ENCODE assay signal across 9 mouse cellular contexts in the genomic region with DNA sequence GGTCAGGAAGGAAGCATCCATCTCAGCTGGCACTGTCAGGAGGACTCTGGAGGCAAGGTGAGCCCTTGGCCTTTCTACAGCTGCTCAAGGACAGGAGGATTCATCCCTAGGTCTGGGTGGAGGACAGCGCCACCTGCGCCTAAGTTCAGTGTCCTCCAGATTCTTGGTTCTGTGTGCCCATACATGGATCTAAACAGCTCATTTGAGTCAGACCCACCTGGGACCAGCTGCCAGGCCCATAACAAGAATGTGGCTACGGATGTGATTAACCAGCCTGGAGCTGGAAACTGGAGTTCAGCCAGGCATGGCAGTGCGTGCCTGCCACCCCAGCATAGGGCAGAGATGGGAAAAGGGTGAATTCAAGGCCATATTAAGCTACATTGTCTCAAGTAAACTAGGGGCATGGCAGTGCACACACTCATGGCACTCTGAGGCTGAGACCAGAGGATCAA. TPM values are rescaled to one million over a fixed set of nuclear protein-coding genes. Genes with fewer than 3 reads are reported as not detected.
DNase-seq lines count a peak whose midpoint lies in the region; ATAC-seq and TF ChIP-seq lines count a peak whose summit lies in the region.
"Had no signal": no experiment of that assay in that cellular context is flagged by ENCODE, and none has a peak within 500 bp of the region (broad histone marks: within the 10 kb centered on the region; RNA-seq: fewer than 3 reads in every experiment).

No protein-coding gene starts in this region.

- peaks cover 13% of the 10 kb centered on the region for H3K36me3 ChIP-seq in forebrain, embryonic 10.5 days (replicated peaks)
- H3K36me3 ChIP-seq in myocyte (ENCODE audit: control insufficient read depth, insufficient read depth): peaks cover 13% of the 10 kb centered on the region

- no peaks in the 10 kb centered on the region for H3K27me3 ChIP-seq in forebrain, embryonic 10.5 days (ENCODE audit: poor library complexity, severe bottlenecking)
- no peaks in the 10 kb centered on the region for H3K27me3 ChIP-seq in myocyte (ENCODE audit: control insufficient read depth, insufficient read depth, insufficient read length)

- no peak for TF ChIP-seq POLR2A in myocyte (IDR thresholded peaks at IDR 0.05; ENCODE audit: insufficient read length, low read depth)

- no peak for ATAC-seq in erythroid progenitor cell, adult 5-6 weeks (replicated peaks; ENCODE audit: low FRiP score, poor library complexity, severe bottlenecking)

- peak overlapping the region; percentile 26 for H3K4me3 ChIP-seq in forebrain, embryonic 10.5 days
- no peak overlapping the region for H3K4me3 ChIP-seq in myocyte

- peak; percentile 27 for DNase-seq in embryo, embryonic 11 days
- DNase-seq in embryo, embryonic 10.5 days (ENCODE audit: low spot score): no peak
- no peak for DNase-seq in forebrain, embryonic 10.5 days (ENCODE audit: extremely low spot score, low spot score)
- peak; percentile 62 for DNase-seq in kidney, adult 9 months
- no peak for DNase-seq in cerebellum, postnatal 10 days
- no peak for DNase-seq in spleen, postnatal 4 days (ENCODE audit: low spot score in 2 of 2)

- peaks cover 93% of the 10 kb centered on the region for H3K79me2 ChIP-seq in myocyte (ENCODE audit: control insufficient read depth, insufficient read depth)

- H3K27ac ChIP-seq in forebrain, embryonic 10.5 days: peak overlapping the region; percentile 90

- H3K9me3 ChIP-seq in forebrain, embryonic 10.5 days: no peaks in the 10 kb centered on the region

- peaks cover 83% of the 10 kb centered on the region for H3K4me1 ChIP-seq in forebrain, embryonic 10.5 days

- 42% methylated on average over 4 of the region's 4 CpGs for WGBS in forebrain, embryonic 10.5 days

- H3ac ChIP-seq in myocyte (ENCODE audit: control insufficient read depth, insufficient read length): no peak overlapping the region

- peak overlapping the region; percentile 31 for H3K4me2 ChIP-seq in myocyte (ENCODE audit: low read depth)

TF ChIP-seq in myocyte, 11 proteins besides CTCF, POLR2A, EP300 and RAD21:
- TF ChIP-seq MAX (IDR thresholded peaks at IDR 0.05; ENCODE audit: low read depth): no peak
- no peak for TF ChIP-seq MYOG (IDR thresholded peaks at IDR 0.05; ENCODE audit: control insufficient read depth in 1 of 3, insufficient read depth in 1 of 3, insufficient read length in 2 of 3, low read depth in 2 of 3)
- no peak for TF ChIP-seq SRF (IDR thresholded peaks at IDR 0.05; ENCODE audit: control insufficient read depth, insufficient read length, low read depth)
- TF ChIP-seq MYOD1 (IDR thresholded peaks at IDR 0.05; ENCODE audit: control insufficient read depth in 1 of 3, insufficient read length in 2 of 3, low read depth in 2 of 3): peak in 1 of 3 experiments; percentile 4

RNA-seq across cellular contexts. Expression of gene Col18a1, which starts 14.8 kb away (rescaled TPM):
- 147 and 152 TPM in 2 replicates for polyA plus RNA-seq in forebrain, embryonic 10.5 days (2016; fragmentation: Nextera tagmentation; extraction: Ambion mirVana)
- 402 TPM for polyA plus RNA-seq in myocyte (2012; fragmentation: generic; extraction: Trizol)
- not detected in 2 replicates for total RNA-seq in erythroid progenitor cell, adult 5-6 weeks (2015; ENCODE audit: low replicate concordance)
- 0.26 TPM in 1 of 2 replicates, not detected in the other for total RNA-seq in erythroid progenitor cell, adult 5-6 weeks (2017; ENCODE audit: low replicate concordance)
- total RNA-seq: neutrophil, adult 5-6 weeks had no signal

Comparison
In these comparisons a context has a peak if more than half of its experiments do, and no peak if none do; other contexts are left out.
1. DNase-seq: peak in embryo, embryonic 11 days (single experiment) and kidney, adult 9 months (single experiment); none in embryo, embryonic 10.5 days (single experiment), forebrain, embryonic 10.5 days (single experiment), cerebellum, postnatal 10 days (0 of 2) and spleen, postnatal 4 days (0 of 2).